Mouse (Mus musculus): ENCODE measurements at regions not wholly inside any gene's neighbourhood (a gene's known extent, or its start where the extent isn't known, plus 50 kb on each side); places are given as distances from the start of the nearest gene placed in this dataset.

GRCm38 (mm10) chr17:15942378-15942777, 111.5 kb upstream of the Rgmb start:
- Histone ChIP-seq H3K4me1 (ENCODE audit: control insufficient read depth in 1 of 2, insufficient read depth in 2 of 2, low read length in 2 of 2) (no peaks in the 10 kb centered on the region), H3K9me3 (replicated peaks; ENCODE audit: insufficient read depth, low read length) (no peaks in the 10 kb centered on the region), H3K36me3 (ENCODE audit: control insufficient read depth in 1 of 2, insufficient read depth in 2 of 2, low read length in 2 of 2) (no peaks in the 10 kb centered on the region), H3K27ac (ENCODE audit: control insufficient read depth, low read depth, low read length) (no peak overlapping the region), H3K9ac (ENCODE audit: control insufficient read depth, low read depth, low read length, poor library complexity, severe bottlenecking) (no peak overlapping the region), H3K79me2 (ENCODE audit: control insufficient read depth, insufficient read depth, low read length, poor library complexity) (no peaks in the 10 kb centered on the region), H3K4me3 (ENCODE audit: control insufficient read depth in 1 of 2, insufficient read depth in 1 of 2, low read depth in 2 of 2, low read length in 2 of 2) (no peak overlapping the region), H3K27me3 (ENCODE audit: control insufficient read depth in 1 of 2, insufficient read depth in 2 of 2, low read length in 2 of 2) (peaks cover 0 to 2% of the 10 kb centered on the region in 2 experiments; a peak in 2 of 4 replicates)
- no peak for TF ChIP-seq SMC3 (IDR thresholded peaks at IDR 0.05; ENCODE audit: low read depth, low read length)
- TF ChIP-seq MXI1 (IDR thresholded peaks at IDR 0.05; ENCODE audit: low read depth, low read length): no peak
- TF ChIP-seq TBP (IDR thresholded peaks at IDR 0.05; ENCODE audit: low read depth, low read length): no peak
- TF ChIP-seq BHLHE40 (IDR thresholded peaks at IDR 0.05; ENCODE audit: borderline replicate concordance, low read depth, low read length): no peak
- TF ChIP-seq TAL1 (IDR thresholded peaks at IDR 0.05; ENCODE audit: low read length): no peak
- no peak for TF ChIP-seq ZKSCAN1 (IDR thresholded peaks at IDR 0.05; ENCODE audit: low read depth, low read length)
- no peak for DNase-seq (ENCODE audit: low read depth, low spot score)

- no peak for DNase-seq (ENCODE audit: low read depth, low spot score)
- Histone ChIP-seq H3K79me2 (ENCODE audit: control insufficient read depth, insufficient read depth, low read length, poor library complexity) (no peaks in the 10 kb centered on the region), H3K27ac (ENCODE audit: control insufficient read depth, low read depth, low read length) (no peak overlapping the region), H3K4me1 (ENCODE audit: control insufficient read depth in 1 of 2, insufficient read depth in 2 of 2, low read length in 2 of 2) (no peaks in the 10 kb centered on the region), H3K4me3 (ENCODE audit: control insufficient read depth in 1 of 2, insufficient read depth in 1 of 2, low read depth in 2 of 2, low read length in 2 of 2) (no peak overlapping the region), H3K36me3 (ENCODE audit: control insufficient read depth in 1 of 2, insufficient read depth in 2 of 2, low read length in 2 of 2) (no peaks in the 10 kb centered on the region), H3K9me3 (replicated peaks; ENCODE audit: insufficient read depth, low read length) (no peaks in the 10 kb centered on the region), H3K9ac (ENCODE audit: control insufficient read depth, low read depth, low read length, poor library complexity, severe bottlenecking) (no peak overlapping the region), H3K27me3 (ENCODE audit: control insufficient read depth in 1 of 2, insufficient read depth in 2 of 2, low read length in 2 of 2) (no peaks in the 10 kb centered on the region; a peak in 1 of 4 replicates)
- TF ChIP-seq SIN3A (IDR thresholded peaks at IDR 0.05; ENCODE audit: low read length) (no peak), TBP (IDR thresholded peaks at IDR 0.05; ENCODE audit: low read depth, low read length) (no peak), SMC3 (IDR thresholded peaks at IDR 0.05; ENCODE audit: low read depth, low read length) (no peak), ZNF384 (IDR thresholded peaks at IDR 0.05; ENCODE audit: low read depth, low read length) (no peak), CHD1 (IDR thresholded peaks at IDR 0.05; ENCODE audit: low read depth, low read length) (no peak), E2F4 (IDR thresholded peaks at IDR 0.05; ENCODE audit: borderline replicate concordance, low read depth, low read length) (no peak), KAT2A (conservative IDR thresholded peaks at IDR 0.05; ENCODE audit: low read depth, low read length) (no peak), MYC (IDR thresholded peaks at IDR 0.05; ENCODE audit: low read depth, low read length) (no peak), MEF2A (IDR thresholded peaks at IDR 0.05; ENCODE audit: extremely low read depth, insufficient replicate concordance, low read depth, low read length, poor library complexity, severe bottlenecking) (no peak), ZMIZ1 (IDR thresholded peaks at IDR 0.05; ENCODE audit: low read depth, low read length) (no peak), MYB (IDR thresholded peaks at IDR 0.05; ENCODE audit: low read depth, low read length) (no peak), USF2 (IDR thresholded peaks at IDR 0.05; ENCODE audit: borderline replicate concordance in 1 of 2, insufficient read depth in 1 of 2, low read depth in 1 of 2, low read length in 2 of 2) (no peak), ZKSCAN1 (IDR thresholded peaks at IDR 0.05; ENCODE audit: low read depth, low read length) (no peak), POLR2AphosphoS2 (IDR thresholded peaks at IDR 0.05; ENCODE audit: low read length) (no peak), GATA1 (IDR thresholded peaks at IDR 0.05; ENCODE audit: low read depth, low read length) (no peak)
These were observed 87.8 kb upstream of the Rgmb start for GRCm38 (mm10) chr17:15918609-15919008.
